Mouse (Mus musculus): Measurements from ENCODE around the gene Mat1a.

DNA sequence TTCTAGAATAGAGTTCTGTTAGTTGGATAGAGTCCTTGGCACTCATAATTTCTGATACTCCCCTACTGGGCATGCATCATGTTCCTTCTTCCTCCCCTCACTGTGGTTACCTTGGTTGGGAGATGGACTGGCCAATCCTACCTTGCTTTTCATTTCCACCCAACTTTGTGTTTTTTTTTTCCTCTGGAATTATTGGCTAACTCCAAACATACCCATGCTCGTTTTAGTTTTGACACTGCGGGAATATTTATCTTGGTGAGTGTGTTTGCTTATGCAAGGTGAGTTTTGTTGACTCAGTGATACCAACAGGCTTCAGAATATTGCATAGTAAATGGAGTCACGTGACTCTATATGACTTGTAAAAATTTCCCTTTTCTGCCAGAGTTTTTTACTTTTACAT is 4.1 kb upstream of the Mat1a start:
- TF ChIP-seq CTCF (IDR thresholded peaks at IDR 0.05; ENCODE audit: borderline replicate concordance, extremely low read depth, insufficient read depth, insufficient read length) (no peak), POLR2A (IDR thresholded peaks at IDR 0.05; ENCODE audit: borderline replicate concordance, extremely low read depth, insufficient read depth, insufficient read length, poor library complexity, severe bottlenecking) (no peak)

Measured in brain, embryonic 14.5 days (tissue).